Mouse (Mus musculus) MEL (cell line): ENCODE measurements around the gene Tssk6. TPM values are rescaled to one million over a fixed set of nuclear protein-coding genes. Genes with fewer than 3 reads are reported as not detected.

ENCODE experiments used
- DNase-seq: peaks from one replicate; pipeline ENCODE4 v3.0.0; 2011; ENCODE audit warnings: low read depth, low spot score
- H3K27ac ChIP-seq: 2 replicates; pipeline ENCODE4 v1.5.1; 2012; ENCODE audit warnings: low read depth, mild to moderate bottlenecking, control low read depth, low read length, moderate library complexity; ENCODE audit not compliant: control insufficient read depth
- H3K27me3 ChIP-seq, 2 experiments: fragments of 150-350 bp in 1 of 2; sonication (generic) in 1 of 2; 2 replicates each; pipeline ENCODE4 v1.6.1; 2012; ENCODE audit warnings: low read length in 2 of 2, mild to moderate bottlenecking in 2 of 2, improper control_type of control experiment in 1 of 2, moderate library complexity in 1 of 2; ENCODE audit not compliant: insufficient read depth in 2 of 2, control insufficient read depth in 1 of 2
- H3K36me3 ChIP-seq, 2 experiments: 2 replicates each; pipeline ENCODE4 v1.6.1; 2012 to 2014; ENCODE audit warnings: low read length in 2 of 2, improper control_type of control experiment in 1 of 2, inconsistent platforms in 1 of 2, mild to moderate bottlenecking in 1 of 2; ENCODE audit not compliant: insufficient read depth in 2 of 2, control insufficient read depth in 1 of 2
- H3K4me1 ChIP-seq, 2 experiments: fragments of 150-350 bp in 1 of 2; sonication (generic) in 1 of 2; 2 replicates each; pipeline ENCODE4 v1.6.1; 2012; ENCODE audit warnings: low read length in 2 of 2, improper control_type of control experiment in 1 of 2, mild to moderate bottlenecking in 1 of 2; ENCODE audit not compliant: insufficient read depth in 2 of 2, control insufficient read depth in 1 of 2
- H3K4me3 ChIP-seq, 2 experiments: fragments of 150-350 bp in 1 of 2; sonication (generic) in 1 of 2; 2 replicates each; pipeline ENCODE4 v1.5.1; 2012; ENCODE audit warnings: low read depth in 2 of 2, low read length in 2 of 2, mild to moderate bottlenecking in 2 of 2, moderate library complexity in 2 of 2, control low read depth in 1 of 2, improper control_type of control experiment in 1 of 2; ENCODE audit not compliant: control insufficient read depth in 1 of 2, insufficient read depth in 1 of 2
- H3K79me2 ChIP-seq: 2 replicates; pipeline ENCODE4 v1.6.1; 2012; ENCODE audit warnings: mild to moderate bottlenecking, low read length, moderate library complexity; ENCODE audit not compliant: control insufficient read depth, poor library complexity, insufficient read depth
- H3K9ac ChIP-seq: 2 replicates; pipeline ENCODE4 v1.6.1; 2012; ENCODE audit warnings: low read depth, mild to moderate bottlenecking, control low read depth, low read length, moderate library complexity; ENCODE audit not compliant: control insufficient read depth, poor library complexity, severe bottlenecking
- H3K9me3 ChIP-seq: fragments of 150-350 bp; sonication (generic); replicated peaks from 2 replicates; pipeline ENCODE4 v1.6.1; 2012; ENCODE audit warnings: mild to moderate bottlenecking, low read length, improper control_type of control experiment, moderate library complexity; ENCODE audit not compliant: insufficient read depth
- BHLHE40 ChIP-seq: IDR thresholded peaks from 2 replicates; pipeline ENCODE4 v1.6.1; 2012; ENCODE audit warnings: low read depth, mild to moderate bottlenecking, inconsistent platforms, low read length, improper control_type of control experiment, borderline replicate concordance
- CHD2 ChIP-seq: IDR thresholded peaks from 2 replicates; pipeline ENCODE4 v1.6.1; 2011; ENCODE audit warnings: low read length, improper control_type of control experiment
- E2F4 ChIP-seq: IDR thresholded peaks from 2 replicates; pipeline ENCODE4 v1.6.1; 2011; ENCODE audit warnings: low read depth, low read length, improper control_type of control experiment, borderline replicate concordance
- EP300 ChIP-seq, 2 experiments: IDR thresholded peaks; 2 replicates each; pipeline ENCODE4 v1.6.1; 2011; ENCODE audit warnings: improper control_type of control experiment in 2 of 2, low read length in 2 of 2, low read depth in 1 of 2, mild to moderate bottlenecking in 1 of 2
- GABPA ChIP-seq: IDR thresholded peaks from 2 replicates; pipeline ENCODE4 v1.6.1; 2012; ENCODE audit warnings: low read depth, mild to moderate bottlenecking, inconsistent platforms, low read length, improper control_type of control experiment, moderate library complexity
- GATA1 ChIP-seq: IDR thresholded peaks from 2 replicates; pipeline ENCODE4 v1.6.1; 2011; ENCODE audit warnings: low read depth, low read length, improper control_type of control experiment
- HCFC1 ChIP-seq: IDR thresholded peaks from 2 replicates; pipeline ENCODE4 v1.6.1; 2012; ENCODE audit warnings: low read depth, mild to moderate bottlenecking, inconsistent platforms, low read length, improper control_type of control experiment, moderate library complexity
- JUND ChIP-seq: IDR thresholded peaks from 2 replicates; pipeline ENCODE4 v1.6.1; 2011; ENCODE audit warnings: low read depth, mild to moderate bottlenecking, improper control_type of control experiment, low read length
- MAFK ChIP-seq: IDR thresholded peaks from 2 replicates; pipeline ENCODE4 v1.6.1; 2011; ENCODE audit warnings: low read depth, mild to moderate bottlenecking, low read length, improper control_type of control experiment, borderline replicate concordance
- MAX ChIP-seq: IDR thresholded peaks from 2 replicates; pipeline ENCODE4 v1.6.1; 2011; ENCODE audit warnings: low read length, improper control_type of control experiment
- MAZ ChIP-seq: IDR thresholded peaks from 2 replicates; pipeline ENCODE4 v1.6.1; 2012; ENCODE audit warnings: low read depth, mild to moderate bottlenecking, inconsistent platforms, low read length, improper control_type of control experiment
- MEF2A ChIP-seq: IDR thresholded peaks from 2 replicates; pipeline ENCODE4 v1.6.1; 2014; ENCODE audit warnings: low read depth, mild to moderate bottlenecking, inconsistent platforms, low read length, improper control_type of control experiment; ENCODE audit not compliant: poor library complexity, insufficient replicate concordance, severe bottlenecking; ENCODE audit errors: extremely low read depth
- MXI1 ChIP-seq: IDR thresholded peaks from 2 replicates; pipeline ENCODE4 v1.6.1; 2011; ENCODE audit warnings: mild to moderate bottlenecking, low read depth, low read length, improper control_type of control experiment
- MYB ChIP-seq: IDR thresholded peaks from 2 replicates; pipeline ENCODE4 v1.6.1; 2011; ENCODE audit warnings: mild to moderate bottlenecking, low read depth, low read length, improper control_type of control experiment
- MYC ChIP-seq: IDR thresholded peaks from 2 replicates; pipeline ENCODE4 v1.6.1; 2011; ENCODE audit warnings: low read depth, mild to moderate bottlenecking, low read length, improper control_type of control experiment, moderate library complexity
- NRF1 ChIP-seq: IDR thresholded peaks from 2 replicates; pipeline ENCODE4 v1.6.1; 2014; ENCODE audit warnings: low read depth, mild to moderate bottlenecking, inconsistent platforms, low read length, improper control_type of control experiment, moderate library complexity; ENCODE audit not compliant: poor library complexity, insufficient read depth, severe bottlenecking
- POLR2A ChIP-seq, 2 experiments: IDR thresholded peaks; 2 replicates each; pipeline ENCODE4 v1.6.1; 2011 to 2012; ENCODE audit warnings: low read length in 2 of 2, mild to moderate bottlenecking in 2 of 2, control low read depth in 1 of 2, improper control_type of control experiment in 1 of 2, low read depth in 1 of 2, moderate library complexity in 1 of 2; ENCODE audit not compliant: control insufficient read depth in 1 of 2, insufficient read depth in 1 of 2, poor library complexity in 1 of 2
- RAD21 ChIP-seq: IDR thresholded peaks from 2 replicates; pipeline ENCODE4 v1.6.1; 2011; ENCODE audit warnings: mild to moderate bottlenecking, low read depth, low read length, improper control_type of control experiment
- TAL1 ChIP-seq: IDR thresholded peaks from 2 replicates; pipeline ENCODE4 v1.6.1; 2012; ENCODE audit warnings: mild to moderate bottlenecking, inconsistent platforms, low read length, moderate library complexity, mixed read lengths
- TBP ChIP-seq: IDR thresholded peaks from 2 replicates; pipeline ENCODE4 v1.8.0; 2011; ENCODE audit warnings: low read depth, low read length, improper control_type of control experiment
- UBTF ChIP-seq: IDR thresholded peaks from 2 replicates; pipeline ENCODE4 v1.6.1; 2012; ENCODE audit warnings: low read depth, mild to moderate bottlenecking, inconsistent platforms, low read length, improper control_type of control experiment, moderate library complexity, borderline replicate concordance; ENCODE audit not compliant: insufficient read depth
- ZKSCAN1 ChIP-seq: IDR thresholded peaks from 2 replicates; pipeline ENCODE4 v1.6.1; 2012; ENCODE audit warnings: low read depth, mild to moderate bottlenecking, inconsistent platforms, low read length, improper control_type of control experiment, moderate library complexity
- ZMIZ1 ChIP-seq: IDR thresholded peaks from 2 replicates; pipeline ENCODE4 v1.6.1; 2012; ENCODE audit warnings: low read depth, mild to moderate bottlenecking, inconsistent platforms, low read length, improper control_type of control experiment, moderate library complexity
- ZNF384 ChIP-seq: IDR thresholded peaks from 2 replicates; pipeline ENCODE4 v1.6.1; 2012; ENCODE audit warnings: low read depth, mild to moderate bottlenecking, inconsistent platforms, low read length, improper control_type of control experiment
- polyA plus RNA-seq, 2 experiments: library from polyadenylated mRNA; stranded (reverse) in 1 of 2; unstranded in 1 of 2; fragments of >175 nt in 1 of 2; fragments of >200 nt in 1 of 2; gene quantifications; 2 replicates each; pipeline versions ENCODE4 v1.2.1 to v1.2.4; 2012; ENCODE audit warnings: low replicate concordance in 2 of 2, low read depth in 1 of 2; ENCODE audit not compliant: insufficient read length in 2 of 2, insufficient read depth in 1 of 2, missing spikeins in 1 of 2
- total RNA-seq: library from RNA; depleted of rRNA; stranded (reverse); fragments of 300-350 nt; gene quantifications from 2 replicates; pipeline ENCODE4 v1.2.3, GENCODE M21; 2012

Tssk6 gene
- total and polyA plus RNA-seq, 3 experiments = 3.4 to 3.8 TPM; not detected in 1

DNA sequence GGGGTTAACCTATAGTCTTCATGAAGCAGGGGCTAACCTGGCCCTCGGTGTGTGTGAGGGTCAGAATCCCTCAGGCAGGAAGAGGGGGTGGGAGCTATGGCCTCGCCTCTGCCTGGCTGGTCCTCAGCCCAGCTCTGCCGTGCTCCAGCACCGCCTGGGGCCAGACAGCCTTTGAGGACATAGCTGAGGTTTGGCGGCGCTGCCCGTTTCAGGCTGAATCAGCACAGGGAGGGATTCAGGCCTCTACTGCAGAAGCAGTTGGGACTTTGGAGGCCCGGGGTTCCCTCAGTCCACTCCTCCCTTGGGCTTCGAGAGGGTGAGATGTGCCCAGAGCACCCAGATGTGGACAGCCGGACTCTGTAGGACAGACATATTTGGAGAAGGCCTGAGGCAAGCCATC is 25.9 kb upstream of the Tssk6 start (continued):
- TF ChIP-seq TAL1 = no peak

DNA sequence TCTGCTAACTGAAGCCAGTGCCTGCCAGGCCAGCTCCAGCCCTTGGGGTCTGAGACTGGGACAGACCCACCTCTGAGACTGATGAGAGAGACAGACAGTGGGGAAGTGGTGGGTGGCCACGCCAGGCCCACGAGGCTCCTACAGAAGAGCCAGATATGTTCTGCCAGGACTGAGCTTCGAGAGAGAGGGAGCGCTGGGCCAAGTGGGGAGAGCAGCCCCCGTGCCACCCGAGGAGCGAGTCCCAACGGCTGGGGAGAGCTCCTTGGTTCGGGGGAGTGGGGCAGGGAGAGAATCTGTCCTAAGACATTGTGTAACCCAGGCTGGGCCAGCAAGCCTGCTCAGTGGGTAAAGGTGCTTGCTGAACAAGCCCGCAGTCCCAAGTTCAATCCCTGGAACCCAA is 25.0 kb upstream of the Tssk6 start:
- Histone ChIP-seq H3K4me1 (no peaks in the 10 kb centered on the region), H3K9me3 (no peaks in the 10 kb centered on the region), H3K27ac (no peak overlapping the region), H3K27me3 (no peaks in the 10 kb centered on the region), H3K9ac (no peak overlapping the region), H3K36me3 (no peaks in the 10 kb centered on the region), H3K4me3 (no peak overlapping the region), H3K79me2 (no peaks in the 10 kb centered on the region)
- TF ChIP-seq HCFC1 = no peak
- no peak for TF ChIP-seq MXI1
- TF ChIP-seq TBP = no peak
- no peak for TF ChIP-seq NRF1
- no peak for TF ChIP-seq ZNF384
- no peak for TF ChIP-seq ZKSCAN1
- TF ChIP-seq ZMIZ1 = no peak
- no peak for TF ChIP-seq GATA1
- no peak for TF ChIP-seq UBTF
- TF ChIP-seq MAZ = no peak
- TF ChIP-seq GABPA = no peak
- TF ChIP-seq TAL1 = no peak
- no peak for TF ChIP-seq MAX
- no peak for TF ChIP-seq MAFK
- no peak for TF ChIP-seq MYC
- no peak for DNase-seq

DNA sequence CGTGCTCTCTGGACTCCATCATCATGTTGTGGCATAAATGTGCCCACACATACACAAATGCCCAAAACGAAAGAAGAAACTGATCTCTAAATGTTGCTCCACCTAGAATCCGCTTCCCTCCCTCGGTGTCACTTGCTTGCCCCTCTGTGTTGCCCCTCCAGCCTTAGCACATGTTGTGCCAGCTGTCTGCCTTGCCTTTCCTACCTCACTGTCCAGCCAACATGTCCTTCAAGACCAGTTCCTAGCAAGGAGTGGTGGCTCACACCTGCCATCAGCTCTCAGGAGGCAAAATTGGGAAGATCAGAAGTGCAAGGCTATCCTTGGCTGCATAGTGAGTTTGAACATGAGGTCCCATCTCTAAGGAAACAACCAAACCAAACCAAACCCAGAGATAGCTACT is 24.6 kb upstream of the Tssk6 start:
- Histone ChIP-seq H3K9me3 (no peaks in the 10 kb centered on the region), H3K27ac (no peak overlapping the region), H3K36me3 (no peaks in the 10 kb centered on the region), H3K27me3 (no peaks in the 10 kb centered on the region), H3K79me2 (no peaks in the 10 kb centered on the region), H3K4me1 (no peaks in the 10 kb centered on the region), H3K4me3 (no peak overlapping the region), H3K9ac (no peak overlapping the region)
- TF ChIP-seq MAFK = no peak
- no peak for TF ChIP-seq BHLHE40
- no peak for TF ChIP-seq POLR2A (IDR thresholded peaks at IDR 0.05; ENCODE audit: control insufficient read depth in 1 of 2, insufficient read depth in 1 of 2, low read depth in 1 of 2, low read length in 2 of 2, poor library complexity in 1 of 2)
- no peak for TF ChIP-seq MYC
- no peak for TF ChIP-seq E2F4
- no peak for TF ChIP-seq MEF2A
- TF ChIP-seq JUND = no peak
- TF ChIP-seq ZMIZ1 = no peak
- TF ChIP-seq TBP = no peak
- TF ChIP-seq MYB = no peak
- no peak for TF ChIP-seq EP300 (IDR thresholded peaks at IDR 0.05; ENCODE audit: low read depth in 1 of 2, low read length in 2 of 2)
- no peak for TF ChIP-seq RAD21
- no peak for TF ChIP-seq CHD2
- no peak for TF ChIP-seq ZKSCAN1
- TF ChIP-seq ZNF384 = no peak
- no peak for TF ChIP-seq MAX
- no peak for TF ChIP-seq MAZ
- TF ChIP-seq UBTF = no peak
- no peak for TF ChIP-seq GATA1
- DNase-seq = no peak
